Mouse (Mus musculus): ENCODE data around the gene Rps3.

Gene Rps3

DNA sequence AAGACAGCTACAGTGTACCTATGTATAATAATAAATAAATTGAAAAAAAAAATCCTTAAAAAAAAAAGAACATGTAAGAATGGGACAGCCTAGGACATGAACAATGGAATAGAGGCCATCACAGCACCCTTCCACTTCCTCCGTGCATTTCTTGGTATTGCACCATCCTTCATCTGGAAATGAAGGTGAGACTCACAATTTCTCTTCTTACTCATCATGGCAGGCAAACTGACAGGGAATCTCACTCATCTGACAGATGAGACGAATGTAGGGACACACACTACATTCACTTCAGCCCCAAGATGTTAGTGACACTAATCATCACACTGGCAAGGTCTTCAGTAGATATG lies 8.0 kb downstream of the Rps3 start:
- DNase-seq (ENCODE audit: low spot score): no peak

GRCm38 (mm10) chr7:99474836-99475561 lies 8.5 kb downstream of the Rps3 start:
- no peak for DNase-seq (ENCODE audit: low spot score)

DNA sequence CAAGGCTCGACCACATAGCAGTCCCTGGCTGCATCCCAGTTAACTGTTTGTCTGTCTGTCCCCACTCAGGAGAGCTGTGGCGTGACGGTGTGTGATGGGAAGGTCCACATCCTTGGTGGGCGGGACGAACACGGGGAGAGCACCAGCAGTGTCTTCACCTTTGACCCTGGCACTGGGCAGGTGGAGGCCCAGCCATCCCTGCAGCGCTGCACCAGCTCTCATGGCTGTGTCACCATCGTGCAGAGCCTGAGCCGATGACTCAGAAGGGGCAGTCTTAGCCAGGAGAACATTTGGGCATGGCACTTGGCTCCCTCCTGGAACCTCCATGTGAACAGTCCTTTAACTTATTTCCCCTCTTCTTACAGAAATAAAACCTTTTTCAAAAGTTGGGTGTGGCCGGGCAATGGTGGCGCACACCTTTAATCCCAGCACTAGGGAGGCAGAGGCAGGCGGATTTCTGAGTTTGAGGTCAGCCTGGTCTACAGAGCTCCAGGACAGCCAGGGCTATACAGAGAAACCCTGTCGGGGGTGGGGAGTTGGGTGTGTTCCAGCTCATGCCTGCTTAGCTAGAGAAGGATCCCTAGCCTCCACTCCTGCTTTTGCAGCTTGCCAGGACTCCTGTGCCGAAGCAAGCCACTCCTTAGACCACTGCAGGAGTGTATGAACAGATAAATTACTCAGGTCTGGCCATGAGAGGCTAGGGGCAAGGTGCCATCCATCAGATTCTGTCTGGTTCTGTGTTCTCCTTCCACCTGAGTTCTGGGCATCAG lies 9.7 kb downstream of the Rps3 start:
- DNase-seq (ENCODE audit: low spot score): no peak

DNA sequence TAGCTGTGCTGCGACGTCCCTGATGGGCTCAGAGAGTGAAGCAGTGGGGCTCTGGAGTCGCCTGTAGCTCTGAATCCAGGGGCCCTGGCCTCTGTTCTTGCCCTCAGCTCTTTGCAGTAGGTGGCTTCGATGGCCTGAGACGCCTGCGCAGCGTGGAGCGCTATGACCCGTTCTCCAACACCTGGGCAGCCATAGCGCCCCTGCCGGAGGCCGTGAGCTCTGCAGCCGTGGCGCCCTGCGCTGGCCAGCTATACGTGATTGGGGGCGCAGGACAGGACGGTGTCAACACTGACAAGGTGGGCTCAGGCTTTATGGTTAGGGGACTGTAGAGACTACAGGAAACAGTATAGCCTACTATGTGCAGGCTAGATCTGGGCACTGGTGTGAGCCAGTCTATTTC lies 12.0 kb downstream of the Rps3 start:
- no peak for DNase-seq (ENCODE audit: low spot score)

- DNase-seq (ENCODE audit: low spot score): no peak
These were observed 13.7 kb downstream of the Rps3 start for GRCm38 (mm10) chr7:99469680-99470405.

- DNase-seq (ENCODE audit: low spot score): peak; percentile 50
These were observed 15.0 kb downstream of the Rps3 start for GRCm38 (mm10) chr7:99468283-99469132.

GRCm38 (mm10) chr7:99467916-99468282 lies 15.6 kb downstream of the Rps3 start:
- peak; percentile 30 for DNase-seq (ENCODE audit: low spot score)

DNA sequence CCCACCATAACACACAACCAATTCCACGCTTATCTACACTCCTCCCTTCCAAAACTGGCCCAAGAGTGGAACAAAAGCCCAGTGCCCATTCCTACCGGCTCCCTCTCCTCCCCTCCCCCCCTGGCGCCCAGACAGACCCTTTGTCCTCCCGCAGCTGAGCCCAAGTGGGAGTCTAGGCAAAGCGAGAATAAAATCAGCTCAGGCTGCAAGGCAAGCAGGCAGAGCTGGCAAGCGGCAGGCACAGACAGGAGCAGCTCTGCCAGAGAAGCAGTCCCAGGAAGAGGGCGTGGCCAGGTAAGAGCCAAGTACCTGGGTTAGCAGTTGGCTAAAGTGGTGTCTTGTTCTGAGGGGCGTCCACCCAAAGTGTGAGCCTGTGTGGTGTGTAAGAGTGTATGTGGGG lies 17.7 kb downstream of the Rps3 start, which contains the start of gene Klhl35:
Gene Klhl35, plus strand, starts transcription at position 194 of the 400 bp plus-strand sequence.
- DNase-seq (ENCODE audit: low spot score): no peak

GRCm38 (mm10) chr7:99463120-99463519 lies 20.4 kb downstream of the Rps3 start:
- no peak for DNase-seq (ENCODE audit: low spot score)

GRCm38 (mm10) chr7:99459888-99460652 lies 23.5 kb downstream of the Rps3 start:
- no peak for DNase-seq (ENCODE audit: low spot score)

- DNase-seq (ENCODE audit: low spot score): no peak
These were observed 24.7 kb downstream of the Rps3 start for GRCm38 (mm10) chr7:99458849-99459248.

DNA sequence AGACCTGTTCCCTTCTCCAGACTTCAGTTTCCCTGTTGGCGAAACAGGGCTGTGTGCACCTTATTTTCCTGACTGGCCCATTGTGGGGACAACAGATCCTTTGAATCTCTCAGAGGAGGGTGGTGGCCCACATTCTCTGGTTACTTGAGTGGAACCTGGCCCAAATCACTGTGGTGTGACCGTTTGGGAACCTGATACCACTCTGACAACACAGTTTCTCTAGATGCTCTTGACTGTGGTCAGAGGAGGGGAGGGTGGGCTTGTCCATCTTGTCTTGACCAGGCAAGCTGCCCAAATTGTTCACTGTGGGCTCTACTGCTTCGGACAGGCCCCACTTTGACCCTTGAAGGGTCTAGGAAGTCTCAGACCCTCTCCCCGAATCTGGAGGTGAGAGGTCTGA lies 29.5 kb downstream of the Rps3 start:
- no peak for DNase-seq (ENCODE audit: low spot score)

DNA sequence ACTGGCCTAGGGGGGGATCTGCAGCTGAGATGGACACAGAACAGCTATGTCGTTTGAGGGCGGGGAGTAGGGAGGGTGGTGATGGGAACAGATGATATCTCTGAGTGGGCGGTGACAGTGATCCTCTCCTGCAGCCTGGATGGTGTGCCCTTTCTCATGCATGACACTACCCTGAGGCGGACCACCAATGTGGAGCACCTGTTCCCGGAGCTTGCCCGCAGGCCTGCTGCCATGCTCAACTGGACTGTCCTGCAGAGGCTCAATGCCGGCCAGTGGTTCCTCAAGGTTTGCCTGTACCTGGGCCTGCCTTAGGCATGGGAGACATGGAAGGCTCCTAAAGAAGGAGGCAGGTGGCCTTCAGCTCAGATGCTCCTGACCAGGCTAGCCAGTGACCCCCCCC lies 30.7 kb downstream of the Rps3 start:
- DNase-seq (ENCODE audit: low spot score): no peak

- DNase-seq (ENCODE audit: low spot score): peak; percentile 60
These were observed 32.8 kb downstream of the Rps3 start for GRCm38 (mm10) chr7:99450703-99451102.

- DNase-seq (ENCODE audit: low spot score): no peak
These were observed 33.8 kb downstream of the Rps3 start for GRCm38 (mm10) chr7:99449751-99450150.

GRCm38 (mm10) chr7:99449063-99449462 lies 34.5 kb downstream of the Rps3 start:
- no peak for DNase-seq (ENCODE audit: low spot score)

DNA sequence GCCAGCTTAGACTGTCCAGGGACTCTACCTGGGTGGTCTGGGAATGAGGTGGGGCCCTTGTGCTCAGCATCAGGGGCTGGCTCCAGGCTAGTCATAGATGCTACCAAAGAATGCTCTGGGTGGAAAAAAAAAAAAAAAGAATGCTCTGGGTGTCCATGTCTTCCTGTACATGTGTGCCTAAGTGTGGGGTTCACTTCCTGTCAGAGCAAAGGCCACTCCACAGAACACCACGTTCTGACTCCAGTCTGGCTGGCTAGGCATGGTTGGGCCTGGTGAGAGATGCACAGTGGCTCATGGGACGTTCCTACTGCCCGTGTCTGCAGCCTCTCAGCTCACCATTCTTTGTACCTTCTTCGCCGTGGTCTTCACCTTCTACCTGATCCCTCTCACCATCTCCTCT lies 34.9 kb downstream of the Rps3 start:
- no peak for DNase-seq (ENCODE audit: low spot score)

GRCm38 (mm10) chr7:99447323-99447722 lies 36.2 kb downstream of the Rps3 start:
- DNase-seq (ENCODE audit: low spot score): no peak

DNA sequence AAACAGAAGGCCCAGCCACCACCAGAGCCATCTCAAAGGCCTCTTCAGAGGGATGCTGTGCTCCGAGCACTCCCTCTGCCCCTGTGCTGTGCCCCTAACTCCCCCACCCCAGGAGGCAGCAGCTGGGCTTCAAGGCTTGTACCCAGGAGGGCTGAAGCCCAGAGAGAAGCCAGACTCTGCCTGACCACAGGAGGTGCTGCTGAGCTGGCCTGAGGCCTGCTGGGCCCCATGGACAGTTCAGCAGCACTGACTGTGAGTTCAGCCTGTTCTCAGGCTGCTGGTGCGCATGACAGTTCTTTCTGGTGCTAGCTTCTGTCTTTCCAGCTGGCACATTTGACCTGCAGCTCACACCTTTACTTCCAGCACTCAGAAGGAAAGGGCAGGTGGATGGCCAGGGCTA lies 37.7 kb downstream of the Rps3 start:
- no peak for DNase-seq (ENCODE audit: low spot score)

DNA sequence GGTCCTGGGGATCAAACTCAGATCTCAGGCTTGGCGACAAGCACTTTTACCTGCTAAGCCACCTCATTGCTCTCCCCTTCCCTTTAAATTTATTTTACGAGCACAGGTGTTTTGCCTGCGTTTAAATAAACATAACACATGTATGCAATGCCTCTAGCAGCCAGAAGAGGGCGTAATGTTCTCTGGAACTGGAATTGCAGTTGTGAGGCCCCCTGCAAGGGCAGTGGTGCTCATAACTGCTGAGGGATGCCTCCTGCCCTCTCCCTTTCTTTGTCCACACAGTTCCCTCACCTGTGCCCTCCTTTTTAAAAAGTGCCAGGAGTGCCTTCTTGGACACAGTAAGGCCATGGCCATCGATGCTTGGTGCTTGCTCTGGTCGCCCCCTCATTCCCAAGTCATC lies 39.5 kb downstream of the Rps3 start:
- DNase-seq (ENCODE audit: low spot score): no peak

GRCm38 (mm10) chr7:99443164-99443563 lies 40.4 kb downstream of the Rps3 start:
- DNase-seq (ENCODE audit: low spot score): no peak
